Mouse (Mus musculus): ENCODE measurements at regions not wholly inside any gene's neighbourhood (a gene's known extent, or its start where the extent isn't known, plus 50 kb on each side); places are given as distances from the start of the nearest gene placed in this dataset.

DNA sequence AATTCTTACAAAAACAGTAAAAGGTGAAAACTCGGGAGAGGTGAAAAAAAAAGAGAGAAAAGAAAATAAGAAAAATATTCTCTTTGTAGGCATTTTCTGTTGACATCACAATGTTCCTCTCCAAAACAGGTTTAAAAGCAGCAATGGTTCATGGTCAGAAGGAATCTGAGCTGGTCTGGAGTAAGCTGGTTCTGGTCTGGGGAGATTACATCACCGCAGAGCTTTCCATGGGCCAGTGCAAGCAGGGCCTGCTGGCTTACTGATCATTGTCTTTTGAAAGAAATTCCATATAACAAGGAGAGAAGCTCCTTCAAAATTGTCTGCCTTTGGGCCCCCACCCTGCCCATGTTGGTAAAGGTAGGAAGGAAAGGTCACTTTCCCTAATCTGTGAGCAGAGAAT lies 222.3 kb upstream of the Tnc start:
- Histone ChIP-seq H3K4me2 (ENCODE audit: low read length) (no peak overlapping the region), H3K27me3 (replicated peaks; ENCODE audit: control insufficient read depth, insufficient read depth, low read length) (no peaks in the 10 kb centered on the region), H3K4me1 (ENCODE audit: control insufficient read depth, insufficient read depth, low read length) (no peaks in the 10 kb centered on the region), H3K9ac (ENCODE audit: low read length) (no peak overlapping the region), H3K4me3 (ENCODE audit: low read depth, low read length) (no peak overlapping the region), H3K9me3 (replicated peaks; ENCODE audit: control insufficient read depth, low read length) (no peaks in the 10 kb centered on the region), H3K27ac (ENCODE audit: low read depth, low read length) (no peak overlapping the region), H3K36me3 (ENCODE audit: control insufficient read depth, insufficient read depth, low read length) (no peaks in the 10 kb centered on the region)
- no peak for ATAC-seq
- 88% methylated on average over 2 of the region's 2 CpGs for WGBS
- no peak for DNase-seq (ENCODE audit: low spot score)

DNA sequence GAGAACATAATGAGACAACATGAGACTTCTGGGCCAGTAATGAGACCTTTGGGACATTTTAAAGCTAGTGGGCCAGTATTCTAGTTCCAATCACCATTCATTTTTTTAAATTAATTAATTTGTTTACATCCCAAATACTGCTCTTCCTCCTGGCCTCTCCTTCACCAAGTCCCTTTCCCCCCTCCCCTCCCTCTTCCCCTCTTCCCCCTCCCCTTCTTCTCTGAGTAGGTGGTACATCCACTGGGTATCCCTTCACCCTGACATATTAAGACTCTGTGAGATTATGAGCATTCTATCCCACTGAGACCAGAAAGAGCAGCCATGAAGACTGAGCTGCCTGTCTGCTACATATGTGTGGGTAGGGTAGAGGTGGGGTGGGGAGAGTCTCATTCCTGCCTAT lies 213.7 kb upstream of the Tnc start:
- peak; percentile 33; the same call in 1 of the 2 replicates for ATAC-seq
- Histone ChIP-seq H3K27ac (ENCODE audit: low read depth, low read length) (no peak overlapping the region), H3K36me3 (ENCODE audit: control insufficient read depth, insufficient read depth, low read length) (no peaks in the 10 kb centered on the region), H3K9ac (ENCODE audit: low read length) (no peak overlapping the region), H3K4me3 (ENCODE audit: low read depth, low read length) (no peak overlapping the region), H3K4me2 (ENCODE audit: low read length) (no peak overlapping the region), H3K9me3 (replicated peaks; ENCODE audit: control insufficient read depth, low read length) (no peaks in the 10 kb centered on the region), H3K27me3 (replicated peaks; ENCODE audit: control insufficient read depth, insufficient read depth, low read length) (no peaks in the 10 kb centered on the region), H3K4me1 (ENCODE audit: control insufficient read depth, insufficient read depth, low read length) (no peaks in the 10 kb centered on the region)
- no peak for DNase-seq (ENCODE audit: low spot score)

DNA sequence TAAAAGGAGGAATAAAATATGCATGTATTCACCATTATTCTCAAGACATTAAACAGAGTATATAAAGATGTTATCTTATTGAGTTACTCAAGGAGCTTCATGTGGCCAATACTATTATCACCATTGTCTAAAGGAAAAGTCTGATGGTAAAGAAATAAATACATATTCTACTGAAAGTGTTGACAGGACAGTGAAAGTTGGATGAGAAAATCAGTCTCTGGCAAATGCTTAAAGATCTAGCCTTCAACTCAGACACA lies 213.3 kb upstream of the Tnc start:
- Histone ChIP-seq H3K27ac (ENCODE audit: low read depth, low read length) (no peak overlapping the region), H3K9ac (ENCODE audit: low read length) (no peak overlapping the region), H3K4me3 (ENCODE audit: low read depth, low read length) (no peak overlapping the region), H3K4me2 (ENCODE audit: low read length) (no peak overlapping the region), H3K36me3 (ENCODE audit: control insufficient read depth, insufficient read depth, low read length) (no peaks in the 10 kb centered on the region), H3K4me1 (ENCODE audit: control insufficient read depth, insufficient read depth, low read length) (no peaks in the 10 kb centered on the region), H3K27me3 (replicated peaks; ENCODE audit: control insufficient read depth, insufficient read depth, low read length) (no peaks in the 10 kb centered on the region), H3K9me3 (replicated peaks; ENCODE audit: control insufficient read depth, low read length) (no peaks in the 10 kb centered on the region)
- DNase-seq (ENCODE audit: low spot score) (peak; percentile 7), ATAC-seq (no peak; the same call in 1 of the 2 replicates)

DNA sequence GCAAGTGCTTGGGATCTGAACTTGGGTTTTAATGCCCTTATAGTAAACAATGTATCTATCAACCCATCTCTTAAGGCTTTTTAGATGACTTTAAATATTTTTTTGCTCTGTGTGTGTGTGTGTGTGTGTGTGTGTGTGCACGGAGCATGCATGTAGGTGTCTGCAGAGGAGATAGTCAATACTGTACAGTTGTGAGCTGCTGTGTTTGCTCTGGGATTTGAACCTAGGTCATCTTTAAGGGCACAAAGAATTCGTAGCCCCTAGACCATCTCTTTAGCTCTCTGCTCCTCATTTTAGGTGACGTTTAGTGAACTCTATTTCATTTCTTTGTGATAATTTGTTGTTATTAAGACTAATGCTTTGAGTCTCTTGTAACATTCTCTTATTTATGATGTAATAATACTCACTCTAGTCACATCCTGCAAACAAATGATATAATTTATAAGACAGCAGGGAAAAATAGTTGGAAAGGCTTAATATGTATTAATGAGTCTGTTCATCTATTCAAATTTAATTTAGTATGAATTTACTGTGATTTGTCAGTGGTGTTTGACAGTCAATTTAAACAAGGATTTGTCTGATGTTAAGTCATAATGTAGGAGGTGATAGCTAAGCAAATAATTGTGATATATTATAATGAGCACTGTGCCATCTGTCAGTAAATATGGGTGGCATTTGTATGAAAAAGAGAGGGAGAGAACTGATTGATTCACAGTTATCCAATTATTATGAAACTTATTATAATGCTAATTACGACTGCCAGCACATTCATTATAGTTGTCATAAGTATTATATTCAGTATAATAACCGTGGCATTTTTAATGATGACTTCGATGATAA lies 212.8 kb upstream of the Tnc start:
- WGBS, result 68% methylated on average over 6 of the region's 6 CpGs
- no peaks in the 10 kb centered on the region for H3K9me3 ChIP-seq (replicated peaks; ENCODE audit: control insufficient read depth, low read length)
- H3K27me3 ChIP-seq (replicated peaks; ENCODE audit: control insufficient read depth, insufficient read depth, low read length), result no peaks in the 10 kb centered on the region
- H3K4me2 ChIP-seq (ENCODE audit: low read length), result no peak overlapping the region
- no peak overlapping the region for H3K27ac ChIP-seq (ENCODE audit: low read depth, low read length)
- no peak overlapping the region for H3K4me3 ChIP-seq (ENCODE audit: low read depth, low read length)
- ATAC-seq (peak; percentile 90), DNase-seq (ENCODE audit: low spot score) (peak; percentile 70)
- H3K36me3 ChIP-seq (ENCODE audit: control insufficient read depth, insufficient read depth, low read length), result no peaks in the 10 kb centered on the region
- H3K4me1 ChIP-seq (ENCODE audit: control insufficient read depth, insufficient read depth, low read length), result no peaks in the 10 kb centered on the region
- H3K9ac ChIP-seq (ENCODE audit: low read length), result no peak overlapping the region

DNA sequence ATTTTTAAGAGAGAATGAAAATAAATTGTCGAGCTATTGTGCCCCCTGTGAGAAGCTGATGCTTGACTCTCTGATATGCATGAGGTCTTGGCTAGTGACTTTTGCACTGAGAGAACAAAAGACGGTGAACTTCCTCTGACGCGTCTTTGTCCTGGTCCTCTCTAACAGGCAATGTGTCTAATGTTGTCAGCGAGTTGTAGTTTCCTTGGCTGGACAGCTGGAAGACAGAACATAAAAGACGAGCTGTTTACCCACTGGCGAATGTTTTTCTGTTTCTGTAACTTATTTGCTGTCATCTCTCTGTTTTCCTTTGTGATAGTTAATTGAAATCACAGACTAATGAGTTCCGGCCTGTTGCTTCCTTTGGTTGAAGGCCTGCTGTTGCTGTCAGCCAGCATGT lies 208.4 kb upstream of the Tnc start:
- Histone ChIP-seq H3K4me3 (ENCODE audit: low read depth, low read length) (no peak overlapping the region), H3K27ac (ENCODE audit: low read depth, low read length) (no peak overlapping the region), H3K36me3 (ENCODE audit: control insufficient read depth, insufficient read depth, low read length) (no peaks in the 10 kb centered on the region), H3K4me1 (ENCODE audit: control insufficient read depth, insufficient read depth, low read length) (no peaks in the 10 kb centered on the region), H3K9me3 (replicated peaks; ENCODE audit: control insufficient read depth, low read length) (no peaks in the 10 kb centered on the region), H3K27me3 (replicated peaks; ENCODE audit: control insufficient read depth, insufficient read depth, low read length) (no peaks in the 10 kb centered on the region), H3K4me2 (ENCODE audit: low read length) (no peak overlapping the region), H3K9ac (ENCODE audit: low read length) (no peak overlapping the region)
- ATAC-seq (no peak), DNase-seq (ENCODE audit: low spot score) (no peak)
- 75% methylated on average over 8 of the region's 8 CpGs for WGBS

DNA sequence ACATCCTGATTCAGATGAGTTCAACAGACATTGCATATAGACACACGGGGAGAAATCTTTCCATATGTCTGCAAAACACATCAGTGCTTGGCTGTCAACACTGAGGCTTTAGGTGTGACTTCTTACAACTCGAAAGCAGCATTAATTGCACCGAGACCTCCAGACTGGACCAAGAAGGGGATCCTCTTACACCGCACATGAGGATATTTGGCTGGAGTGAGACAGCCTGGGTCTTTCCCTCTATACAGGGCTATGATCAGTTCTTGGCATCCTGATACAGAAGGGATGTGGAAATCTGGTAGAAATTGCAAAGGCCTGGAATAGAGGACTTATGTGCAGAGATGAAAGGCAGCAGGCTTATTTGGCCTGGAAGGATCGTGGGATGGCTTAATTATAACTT lies 203.9 kb upstream of the Tnc start:
- H3K4me1 ChIP-seq (ENCODE audit: control insufficient read depth, insufficient read depth, low read length), result no peaks in the 10 kb centered on the region
- H3K9me3 ChIP-seq (replicated peaks; ENCODE audit: control insufficient read depth, low read length), result no peaks in the 10 kb centered on the region
- ATAC-seq (no peak), DNase-seq (ENCODE audit: low spot score) (no peak)
- no peak overlapping the region for H3K4me3 ChIP-seq (ENCODE audit: low read depth, low read length)
- no peak overlapping the region for H3K9ac ChIP-seq (ENCODE audit: low read length)
- 81% methylated on average over 5 of the region's 5 CpGs for whole genome bisulfite sequencing
- no peaks in the 10 kb centered on the region for H3K27me3 ChIP-seq (replicated peaks; ENCODE audit: control insufficient read depth, insufficient read depth, low read length)
- H3K4me2 ChIP-seq (ENCODE audit: low read length), result no peak overlapping the region
- no peaks in the 10 kb centered on the region for H3K36me3 ChIP-seq (ENCODE audit: control insufficient read depth, insufficient read depth, low read length)
- H3K27ac ChIP-seq (ENCODE audit: low read depth, low read length), result no peak overlapping the region

DNA sequence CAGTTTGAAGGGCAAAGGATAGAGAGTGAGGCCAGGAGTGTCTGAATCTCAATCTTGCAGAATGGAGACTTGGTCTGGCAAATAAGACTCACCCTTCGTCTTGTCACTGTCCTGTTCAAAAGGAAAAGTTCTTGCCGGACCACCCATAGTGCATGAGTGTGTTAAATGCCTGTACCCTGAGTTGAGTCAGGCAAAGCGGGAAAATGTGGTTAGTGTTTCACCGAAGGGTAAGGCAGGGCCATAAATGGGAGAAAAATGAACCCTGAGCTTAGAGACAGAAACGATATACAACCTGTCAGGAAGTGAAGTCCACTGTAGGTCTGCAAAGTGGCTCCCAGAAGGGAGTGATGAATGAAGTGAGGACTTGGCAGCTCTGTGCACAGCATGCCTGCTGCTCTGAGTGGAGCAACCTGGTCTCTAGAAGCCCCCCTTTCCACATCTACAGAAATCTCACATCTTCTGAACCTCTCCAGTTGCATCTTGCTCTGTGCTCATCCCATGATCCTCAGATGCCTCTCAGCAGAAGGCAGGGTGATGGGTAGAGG lies 191.5 kb upstream of the Tnc start:
- 85% methylated on average over 5 of the region's 5 CpGs for WGBS
- DNase-seq (ENCODE audit: low spot score), result no peak
- H3K9ac ChIP-seq (ENCODE audit: low read length), result no peak overlapping the region
- no peaks in the 10 kb centered on the region for H3K9me3 ChIP-seq (replicated peaks; ENCODE audit: control insufficient read depth, low read length)
- no peaks in the 10 kb centered on the region for H3K27me3 ChIP-seq (replicated peaks; ENCODE audit: control insufficient read depth, insufficient read depth, low read length)
- no peak overlapping the region for H3K27ac ChIP-seq (ENCODE audit: low read depth, low read length)
- H3K4me2 ChIP-seq (ENCODE audit: low read length), result no peak overlapping the region
- no peaks in the 10 kb centered on the region for H3K4me1 ChIP-seq (ENCODE audit: control insufficient read depth, insufficient read depth, low read length)
- no peaks in the 10 kb centered on the region for H3K36me3 ChIP-seq (ENCODE audit: control insufficient read depth, insufficient read depth, low read length)
- no peak for ATAC-seq
- no peak overlapping the region for H3K4me3 ChIP-seq (ENCODE audit: low read depth, low read length)

DNA sequence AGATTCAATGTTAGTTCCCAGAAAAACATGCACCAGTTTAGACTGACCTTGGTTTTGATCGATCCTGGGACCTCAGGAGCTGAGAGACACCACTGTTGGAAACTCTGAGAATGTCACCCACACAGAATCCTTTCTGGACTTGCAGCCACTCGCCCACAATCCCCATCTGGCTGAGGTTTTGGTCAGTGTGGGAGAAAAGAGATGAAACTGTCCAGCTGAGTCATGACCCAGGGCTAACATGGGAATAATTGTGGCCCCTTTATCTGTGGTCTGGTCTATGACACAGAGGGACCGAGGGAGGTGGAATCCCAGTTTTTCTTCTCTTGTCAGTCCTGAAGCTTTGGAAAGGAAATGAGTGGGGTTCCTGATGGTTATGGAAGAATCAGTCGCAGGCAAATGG lies 188.7 kb upstream of the Tnc start:
- H3K4me2 ChIP-seq (ENCODE audit: low read length), result no peak overlapping the region
- no peaks in the 10 kb centered on the region for H3K4me1 ChIP-seq (ENCODE audit: control insufficient read depth, insufficient read depth, low read length)
- no peaks in the 10 kb centered on the region for H3K27me3 ChIP-seq (replicated peaks; ENCODE audit: control insufficient read depth, insufficient read depth, low read length)
- DNase-seq (ENCODE audit: low spot score) (no peak), ATAC-seq (no peak)
- no peak overlapping the region for H3K9ac ChIP-seq (ENCODE audit: low read length)
- no peak overlapping the region for H3K27ac ChIP-seq (ENCODE audit: low read depth, low read length)
- no peaks in the 10 kb centered on the region for H3K9me3 ChIP-seq (replicated peaks; ENCODE audit: control insufficient read depth, low read length)
- H3K4me3 ChIP-seq (ENCODE audit: low read depth, low read length), result no peak overlapping the region
- H3K36me3 ChIP-seq (ENCODE audit: control insufficient read depth, insufficient read depth, low read length), result no peaks in the 10 kb centered on the region
- WGBS, result 90% methylated on average over 4 of the region's 4 CpGs

DNA sequence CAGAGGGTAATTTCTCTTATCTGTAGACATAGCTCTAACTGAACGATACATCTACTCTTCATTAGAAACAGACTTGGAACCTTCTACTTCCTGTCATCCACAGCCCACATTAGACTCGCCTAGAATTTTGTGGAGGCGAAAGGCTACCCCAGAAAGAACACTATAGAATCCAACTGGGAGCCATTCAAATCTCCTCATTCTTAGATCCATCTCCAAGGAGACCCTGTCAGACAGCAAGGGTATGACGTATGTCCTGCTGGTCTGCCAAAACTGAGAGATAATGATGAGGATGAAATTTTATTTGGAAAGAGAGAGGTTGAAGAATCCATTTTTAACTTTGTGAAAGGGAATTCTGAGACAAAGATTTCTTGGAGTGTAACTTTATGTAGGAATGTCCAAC lies 185.3 kb upstream of the Tnc start:
- ATAC-seq, result no peak

More for the DNA sequence above, 185.3 kb upstream of the Tnc start:
- no peaks in the 10 kb centered on the region for H3K9me3 ChIP-seq (replicated peaks; ENCODE audit: control insufficient read depth, low read length)
- H3K9ac ChIP-seq (ENCODE audit: low read length), result no peak overlapping the region
- no peaks in the 10 kb centered on the region for H3K36me3 ChIP-seq (ENCODE audit: control insufficient read depth, insufficient read depth, low read length)
- no peak overlapping the region for H3K27ac ChIP-seq (ENCODE audit: low read depth, low read length)
- H3K4me3 ChIP-seq (ENCODE audit: low read depth, low read length), result no peak overlapping the region
- H3K4me2 ChIP-seq (ENCODE audit: low read length), result no peak overlapping the region
- DNase-seq (ENCODE audit: low spot score), result no peak
- 71% methylated on average over 4 of the region's 4 CpGs for WGBS
- no peaks in the 10 kb centered on the region for H3K27me3 ChIP-seq (replicated peaks; ENCODE audit: control insufficient read depth, insufficient read depth, low read length)
- H3K4me1 ChIP-seq (ENCODE audit: control insufficient read depth, insufficient read depth, low read length), result no peaks in the 10 kb centered on the region

All from forebrain, embryonic 14.5 days (tissue).